Mouse (Mus musculus): ENCODE measurements around the gene Tmem243. TPM values are rescaled to one million over a fixed set of nuclear protein-coding genes. Genes with fewer than 3 reads are reported as not detected.
"Not testable (repeated sequence)": the region's sequence is repeated elsewhere in the genome, so short reads cannot be mapped to it uniquely, and the experiment has no call there.

Tmem243 gene
- polyA plus RNA-seq, 1 experiment from 2014 or later, result 17.2 TPM

DNA sequence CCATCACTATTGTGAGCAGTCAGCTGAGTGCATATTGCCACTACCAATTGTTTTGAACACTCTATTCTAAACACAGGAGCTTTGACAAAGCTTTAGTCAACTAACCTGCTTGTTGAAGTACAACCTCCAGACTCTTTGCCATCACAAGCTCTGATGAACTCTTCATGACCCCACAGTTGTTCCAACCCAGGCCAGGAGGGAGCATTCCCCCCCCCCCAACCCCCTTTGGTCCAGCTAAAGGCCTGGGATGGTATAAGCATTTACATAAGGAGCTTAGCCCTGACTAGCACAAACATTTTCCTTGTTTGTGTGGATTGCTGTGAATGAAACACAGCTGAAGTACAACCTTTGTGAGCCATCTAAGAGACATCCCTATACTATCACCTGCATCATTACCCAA, 56.3 kb downstream of the Tmem243 start:
- Histone ChIP-seq H3K9me3 (ENCODE audit: control insufficient read depth, low read depth, low read length) (no peaks in the 10 kb centered on the region), H3K27me3 (ENCODE audit: control insufficient read depth, insufficient read depth, low read length) (no peaks in the 10 kb centered on the region), H3K36me3 (ENCODE audit: control insufficient read depth, insufficient read depth, low read length) (no peaks in the 10 kb centered on the region), H3K4me2 (replicated peaks; ENCODE audit: low read depth, low read length) (no peak overlapping the region), H3K4me1 (ENCODE audit: control insufficient read depth, insufficient read depth, low read length) (0 out of 2 replicates have a peak, but pooled peaks cover 4% of the 10 kb centered on the region), H3K9ac (replicated peaks; ENCODE audit: low read depth, low read length) (no peak overlapping the region), H3K4me3 (ENCODE audit: low read depth, low read length) (no peak overlapping the region), H3K27ac (ENCODE audit: low read length) (no peak overlapping the region)
- ATAC-seq (ENCODE audit: insufficient number of reproducible peaks, insufficient read depth, low FRiP score, low read depth), result no peak

DNA sequence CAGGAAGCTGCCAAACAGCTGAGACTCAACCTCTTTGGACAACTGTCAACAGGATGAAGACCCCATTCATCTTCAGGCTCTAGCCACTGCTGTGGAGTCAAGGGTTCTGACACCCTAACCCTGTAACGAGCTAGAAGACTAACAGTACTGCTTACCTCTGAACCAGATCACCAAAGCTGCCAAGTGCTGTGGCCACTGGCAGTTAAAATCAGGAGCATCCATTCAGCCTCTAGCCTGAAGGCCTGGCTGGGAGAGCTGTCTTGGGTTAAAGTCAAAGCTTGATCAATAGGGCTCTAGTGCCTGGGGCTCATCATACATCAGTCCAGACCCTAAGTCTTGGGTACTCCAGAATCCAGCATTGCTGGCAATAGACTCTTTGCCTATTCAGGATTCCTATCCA, 56.9 kb downstream of the Tmem243 start:
- H3K4me3 ChIP-seq (ENCODE audit: low read depth, low read length), result no peak overlapping the region
- no peak overlapping the region for H3K9ac ChIP-seq (replicated peaks; ENCODE audit: low read depth, low read length)
- H3K9me3 ChIP-seq (ENCODE audit: control insufficient read depth, low read depth, low read length), result no peaks in the 10 kb centered on the region
- ATAC-seq (ENCODE audit: insufficient number of reproducible peaks, insufficient read depth, low FRiP score, low read depth), result no peak
- no peak overlapping the region for H3K27ac ChIP-seq (ENCODE audit: low read length)
- H3K4me1 ChIP-seq (ENCODE audit: control insufficient read depth, insufficient read depth, low read length), result 0 out of 2 replicates have a peak, but pooled peaks cover 4% of the 10 kb centered on the region
- no peak overlapping the region for H3K4me2 ChIP-seq (replicated peaks; ENCODE audit: low read depth, low read length)
- WGBS, result 19% methylated on average over 1 of the region's 1 CpGs
- no peaks in the 10 kb centered on the region for H3K27me3 ChIP-seq (ENCODE audit: control insufficient read depth, insufficient read depth, low read length)
- no peaks in the 10 kb centered on the region for H3K36me3 ChIP-seq (ENCODE audit: control insufficient read depth, insufficient read depth, low read length)

DNA sequence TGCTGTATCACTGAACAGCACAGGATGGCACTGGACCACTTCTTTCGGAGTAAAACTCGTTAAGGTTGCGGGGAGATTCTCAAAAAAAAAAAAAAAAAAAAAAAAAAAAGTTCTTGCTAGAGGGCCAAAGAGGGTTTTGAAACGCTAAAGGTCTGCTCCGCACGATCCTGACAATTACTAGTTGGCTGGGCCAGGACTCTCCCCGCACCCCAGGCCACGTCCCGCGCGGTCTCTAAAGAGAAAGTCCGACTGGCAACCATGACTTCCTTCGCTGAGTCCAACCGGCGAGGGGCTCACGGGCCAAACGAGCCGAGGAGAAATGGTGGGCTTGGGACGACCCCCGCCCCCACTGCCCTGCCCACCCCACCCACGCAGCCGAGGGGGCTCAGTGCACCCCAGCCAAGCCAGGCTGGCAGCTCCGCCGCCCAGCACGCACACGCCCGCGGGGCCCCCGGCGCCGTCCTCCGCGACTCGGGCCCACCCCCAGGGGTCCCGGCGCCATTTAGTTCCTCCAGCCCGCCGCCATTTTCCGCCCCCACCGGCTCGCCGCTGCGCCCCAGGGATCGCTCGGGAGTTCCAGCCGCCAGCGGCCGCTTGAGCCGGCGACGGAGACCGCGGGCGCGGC, 60.5 kb downstream of the Tmem243 start:
- Histone ChIP-seq H3K9me3 (ENCODE audit: control insufficient read depth, low read depth, low read length) (no peaks in the 10 kb centered on the region), H3K27ac (ENCODE audit: low read length) (peak overlapping the region; percentile 100), H3K27me3 (ENCODE audit: control insufficient read depth, insufficient read depth, low read length) (no peaks in the 10 kb centered on the region), H3K4me1 (ENCODE audit: control insufficient read depth, insufficient read depth, low read length) (0 out of 2 replicates have a peak, but pooled peaks cover 4% of the 10 kb centered on the region), H3K36me3 (ENCODE audit: control insufficient read depth, insufficient read depth, low read length) (no peaks in the 10 kb centered on the region), H3K9ac (replicated peaks; ENCODE audit: low read depth, low read length) (peak overlapping the region; percentile 99), H3K4me3 (ENCODE audit: low read depth, low read length) (peak overlapping the region; percentile 90), H3K4me2 (replicated peaks; ENCODE audit: low read depth, low read length) (peak overlapping the region; percentile 64)
- WGBS, result under 1% methylated on average over 49 of the region's 55 CpGs
- ATAC-seq (ENCODE audit: insufficient number of reproducible peaks, insufficient read depth, low FRiP score, low read depth), result peak; percentile 62

DNA sequence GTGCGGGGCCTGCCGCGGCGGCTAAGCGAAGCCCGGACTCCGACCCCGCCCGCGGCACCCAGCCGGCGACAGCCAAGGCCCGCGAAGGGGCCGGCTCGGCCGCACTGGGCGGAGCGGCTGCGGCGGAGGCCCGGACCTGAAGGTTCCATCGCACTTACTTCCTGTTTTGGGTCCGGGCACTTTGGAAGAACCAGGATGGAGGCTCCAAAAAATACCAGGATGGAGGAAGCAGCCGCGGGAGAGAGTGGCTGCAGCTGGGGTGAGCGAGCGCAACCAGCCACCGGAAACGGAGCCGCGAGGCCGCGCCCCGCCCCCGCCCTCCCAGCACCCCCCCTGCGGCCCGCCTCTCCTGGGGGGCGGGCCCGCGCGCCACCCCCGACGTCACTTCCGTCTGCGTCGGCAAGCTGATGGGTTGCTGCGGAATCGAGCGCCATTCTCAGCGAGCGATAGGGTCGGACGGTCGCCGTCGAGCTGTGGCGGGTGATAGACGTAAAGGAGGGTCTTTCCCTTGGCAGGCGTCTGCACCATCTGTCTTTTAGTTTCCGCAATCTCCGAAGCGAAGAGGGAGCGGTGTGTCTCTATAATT, 61.1 kb downstream of the Tmem243 start, which contains the start of gene Dmtf1:
TSS of gene Dmtf1 (minus strand) at position 321 of the 586 bp plus-strand sequence.
- peak within 1 kb of the TSS; percentile 99 for H3K9ac ChIP-seq (replicated peaks; ENCODE audit: low read depth, low read length)
- H3K27me3 ChIP-seq (ENCODE audit: control insufficient read depth, insufficient read depth, low read length), result no peaks in the 10 kb centered on the region
- no peaks in the 10 kb centered on the region for H3K9me3 ChIP-seq (ENCODE audit: control insufficient read depth, low read depth, low read length)
- H3K4me2 ChIP-seq (replicated peaks; ENCODE audit: low read depth, low read length), result peak within 1 kb of the TSS; percentile 74
- peak within 1 kb of the TSS; percentile 100 for H3K27ac ChIP-seq (ENCODE audit: low read length)
- H3K4me1 ChIP-seq (ENCODE audit: control insufficient read depth, insufficient read depth, low read length), result 0 out of 2 replicates have a peak, but pooled peaks cover 4% of the 10 kb centered on the region
- H3K36me3 ChIP-seq (ENCODE audit: control insufficient read depth, insufficient read depth, low read length), result no peaks in the 10 kb centered on the region
- 1% methylated on average over 60 of the region's 64 CpGs for WGBS
- peak within 1 kb of the TSS; percentile 90 for H3K4me3 ChIP-seq (ENCODE audit: low read depth, low read length)
- peak; percentile 97 for ATAC-seq (ENCODE audit: insufficient number of reproducible peaks, insufficient read depth, low FRiP score, low read depth)

DNA sequence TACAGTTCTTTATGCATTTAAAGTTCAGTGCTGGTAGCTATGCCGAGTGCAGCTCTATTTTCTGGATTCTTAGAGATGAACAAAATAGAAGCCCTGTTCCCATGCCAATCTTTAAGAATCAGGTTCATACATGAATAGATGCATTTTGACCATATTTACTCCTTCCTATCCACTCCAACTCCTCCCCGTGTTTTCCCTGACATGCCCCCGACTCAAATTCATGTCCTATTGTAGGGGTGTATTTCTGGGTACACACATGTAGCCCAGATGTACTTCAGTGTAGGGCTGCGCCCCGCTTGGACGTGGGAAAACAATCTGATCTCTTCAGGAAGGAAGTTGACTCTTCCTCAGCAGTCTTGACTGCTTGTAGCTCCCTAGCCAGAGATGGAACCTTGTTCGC, 61.6 kb downstream of the Tmem243 start:
- Histone ChIP-seq H3K36me3 (ENCODE audit: control insufficient read depth, insufficient read depth, low read length) (no peaks in the 10 kb centered on the region), H3K9me3 (ENCODE audit: control insufficient read depth, low read depth, low read length) (no peaks in the 10 kb centered on the region), H3K27ac (ENCODE audit: low read length) (peak overlapping the region; percentile 57; the same call in 1 of the 2 replicates), H3K9ac (replicated peaks; ENCODE audit: low read depth, low read length) (peak overlapping the region; percentile 53), H3K4me1 (ENCODE audit: control insufficient read depth, insufficient read depth, low read length) (0 out of 2 replicates have a peak, but pooled peaks cover 4% of the 10 kb centered on the region), H3K27me3 (ENCODE audit: control insufficient read depth, insufficient read depth, low read length) (no peaks in the 10 kb centered on the region), H3K4me2 (replicated peaks; ENCODE audit: low read depth, low read length) (peak overlapping the region; percentile 74), H3K4me3 (ENCODE audit: low read depth, low read length) (peak overlapping the region; percentile 90)
- peak; percentile 11; the same call in 1 of the 2 replicates for ATAC-seq (ENCODE audit: insufficient number of reproducible peaks, insufficient read depth, low FRiP score, low read depth)
- 11% methylated on average over 7 of the region's 7 CpGs for WGBS

DNA sequence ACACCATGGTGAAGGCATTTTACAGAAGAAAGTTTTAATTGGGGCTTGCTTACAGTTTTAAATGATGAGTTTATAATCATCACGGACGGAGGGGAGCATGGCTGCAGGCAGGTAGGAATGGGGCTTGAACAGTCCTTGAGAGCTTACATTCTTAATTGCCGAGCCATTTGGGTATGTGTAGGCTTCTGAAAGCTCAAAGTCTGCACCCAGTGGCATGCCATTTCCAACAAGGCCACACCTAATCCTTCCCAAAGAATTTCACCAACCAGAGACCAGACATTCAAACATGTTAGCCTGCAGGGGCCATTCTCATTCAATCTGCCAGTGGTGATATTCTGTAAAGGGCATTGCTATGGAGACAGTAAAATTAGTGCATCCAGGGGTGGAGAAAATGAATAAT, 62.9 kb downstream of the Tmem243 start:
- WGBS, result 91% methylated on average over 3 of the region's 3 CpGs
- Histone ChIP-seq H3K9me3 (ENCODE audit: control insufficient read depth, low read depth, low read length) (no peaks in the 10 kb centered on the region), H3K4me2 (replicated peaks; ENCODE audit: low read depth, low read length) (no peak overlapping the region), H3K4me1 (ENCODE audit: control insufficient read depth, insufficient read depth, low read length) (0 out of 2 replicates have a peak, but pooled peaks cover 4% of the 10 kb centered on the region), H3K9ac (replicated peaks; ENCODE audit: low read depth, low read length) (no peak overlapping the region), H3K36me3 (ENCODE audit: control insufficient read depth, insufficient read depth, low read length) (no peaks in the 10 kb centered on the region), H3K27me3 (ENCODE audit: control insufficient read depth, insufficient read depth, low read length) (no peaks in the 10 kb centered on the region), H3K27ac (ENCODE audit: low read length) (no peak overlapping the region), H3K4me3 (ENCODE audit: low read depth, low read length) (no peak overlapping the region)
- no peak for ATAC-seq (ENCODE audit: insufficient number of reproducible peaks, insufficient read depth, low FRiP score, low read depth)

DNA sequence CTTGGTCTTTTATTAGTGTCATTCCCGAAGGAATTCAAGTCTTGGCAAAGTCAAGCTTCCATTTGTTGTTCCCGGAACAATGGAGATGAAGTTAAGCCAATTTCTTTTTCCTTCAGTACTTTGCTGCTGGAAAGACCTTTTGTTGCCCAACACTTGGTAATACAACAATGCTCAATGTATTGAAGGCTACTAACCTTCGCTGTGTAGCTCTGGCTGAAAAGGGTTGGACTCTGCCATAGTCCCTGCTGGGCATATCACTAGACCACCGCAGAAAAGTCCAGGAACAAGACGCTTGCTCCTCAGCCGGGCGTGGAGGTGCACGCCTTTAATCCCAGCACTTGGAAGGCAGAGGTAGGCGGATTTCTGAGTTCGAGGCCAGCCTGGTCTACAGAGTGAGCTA, 64.7 kb downstream of the Tmem243 start:
- H3K4me2 ChIP-seq (replicated peaks; ENCODE audit: low read depth, low read length); H3K4me1 ChIP-seq (ENCODE audit: control insufficient read depth, insufficient read depth, low read length); H3K27me3 ChIP-seq (ENCODE audit: control insufficient read depth, insufficient read depth, low read length); H3K9ac ChIP-seq (replicated peaks; ENCODE audit: low read depth, low read length); H3K36me3 ChIP-seq (ENCODE audit: control insufficient read depth, insufficient read depth, low read length); ATAC-seq (ENCODE audit: insufficient number of reproducible peaks, insufficient read depth, low FRiP score, low read depth); H3K9me3 ChIP-seq (ENCODE audit: control insufficient read depth, low read depth, low read length); H3K4me3 ChIP-seq (ENCODE audit: low read depth, low read length); H3K27ac ChIP-seq (ENCODE audit: low read length): not testable (repeated sequence)
- 91% methylated on average over 10 of the region's 10 CpGs for WGBS

DNA sequence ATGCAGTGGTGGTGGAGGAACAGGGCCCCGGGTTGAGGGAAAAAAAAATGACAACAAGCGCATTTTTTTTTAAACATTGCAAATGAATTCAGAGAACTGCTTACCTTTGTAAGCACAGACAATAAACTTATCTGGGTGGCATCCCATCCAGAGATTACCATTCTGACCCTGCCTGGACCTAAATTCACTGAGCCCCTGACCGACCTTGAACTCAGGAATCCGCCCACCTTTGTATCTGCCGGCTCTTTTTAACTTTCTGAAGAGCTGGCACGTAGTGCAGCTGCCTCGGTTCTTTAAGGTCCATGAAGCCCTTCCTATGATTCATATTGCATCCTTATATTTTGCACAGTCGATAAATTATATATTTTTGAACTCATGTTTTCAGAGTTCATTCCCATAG, 65.9 kb downstream of the Tmem243 start:
- no peak overlapping the region for H3K4me3 ChIP-seq (ENCODE audit: low read depth, low read length)
- WGBS, result 68% methylated on average over 8 of the region's 8 CpGs
- no peak for ATAC-seq (ENCODE audit: insufficient number of reproducible peaks, insufficient read depth, low FRiP score, low read depth)
- H3K27ac ChIP-seq (ENCODE audit: low read length), result no peak overlapping the region
- H3K27me3 ChIP-seq (ENCODE audit: control insufficient read depth, insufficient read depth, low read length), result no peaks in the 10 kb centered on the region
- H3K9me3 ChIP-seq (ENCODE audit: control insufficient read depth, low read depth, low read length), result no peaks in the 10 kb centered on the region
- no peak overlapping the region for H3K4me2 ChIP-seq (replicated peaks; ENCODE audit: low read depth, low read length)
- H3K36me3 ChIP-seq (ENCODE audit: control insufficient read depth, insufficient read depth, low read length), result no peaks in the 10 kb centered on the region
- H3K4me1 ChIP-seq (ENCODE audit: control insufficient read depth, insufficient read depth, low read length), result no peaks in the 10 kb centered on the region
- H3K9ac ChIP-seq (replicated peaks; ENCODE audit: low read depth, low read length), result no peak overlapping the region

All from stomach, embryonic 14.5 days (tissue).